Mouse (Mus musculus) limb, embryonic 11.5 days (tissue): ENCODE measurements around the gene Ppm1a. TPM values are rescaled to one million over a fixed set of nuclear protein-coding genes. Genes with fewer than 3 reads are reported as not detected.

Source experiments
- ATAC-seq: fragments of 200-750 bp; cut with Nextera tagmentation; 2 replicates; pipeline ENCODE4 v1.8.0; 2017; ENCODE audit warnings: low read depth; ENCODE audit not compliant: insufficient number of reproducible peaks, low FRiP score, low TSS enrichment
- DNase-seq: peaks from one replicate; pipeline ENCODE4 v3.0.0-alpha.2; 2015; ENCODE audit warnings: low spot score
- H3K27ac ChIP-seq: fragments of 300-500 bp; sonication (generic); replicated peaks from 2 replicates; pipeline ENCODE4 v1.5.1; 2014; ENCODE audit warnings: low read depth, mild to moderate bottlenecking, low read length
- H3K27me3 ChIP-seq: fragments of 300-500 bp; sonication (generic); 2 replicates; pipeline ENCODE4 v1.6.1; 2014; ENCODE audit warnings: mild to moderate bottlenecking, low read length, mixed read lengths; ENCODE audit not compliant: control insufficient read depth, insufficient read depth
- H3K36me3 ChIP-seq: fragments of 300-500 bp; sonication (generic); 2 replicates; pipeline ENCODE4 v1.6.1; 2014; ENCODE audit warnings: mild to moderate bottlenecking, low read length, moderate library complexity, mixed read lengths; ENCODE audit not compliant: control insufficient read depth, insufficient read depth
- H3K4me1 ChIP-seq: fragments of 300-500 bp; sonication (generic); 2 replicates; pipeline ENCODE4 v1.6.1; 2014; ENCODE audit warnings: low read length, mixed read lengths; ENCODE audit not compliant: control insufficient read depth, insufficient read depth
- H3K4me2 ChIP-seq: fragments of 300-500 bp; sonication (generic); 2 replicates; pipeline ENCODE4 v1.6.1; 2014; ENCODE audit warnings: low read depth, mild to moderate bottlenecking, moderate library complexity; ENCODE audit not compliant: severe bottlenecking
- H3K4me3 ChIP-seq: fragments of 300-500 bp; sonication (generic); 2 replicates; pipeline ENCODE4 v1.5.1; 2014; ENCODE audit warnings: low read depth, low read length
- H3K9ac ChIP-seq: fragments of 300-500 bp; sonication (generic); 2 replicates; pipeline ENCODE4 v1.6.1; 2014; ENCODE audit warnings: mild to moderate bottlenecking, low read length
- H3K9me3 ChIP-seq: fragments of 300-500 bp; sonication (generic); 2 replicates; pipeline ENCODE4 v1.6.1; 2016; ENCODE audit warnings: low read length; ENCODE audit not compliant: control insufficient read depth
- WGBS: fragments of 180-500 bp; shearing (Covaris S2); extraction: QIAGEN DNeasy Blood & Tissue Kit; methylation state at CpG from one replicate; pipeline ENCODE4 v1.1.7; 2014; 5-methylcytosine and 5-hydroxymethylcytosine counted together
- polyA plus RNA-seq: library from polyadenylated mRNA; unstranded; fragments of >200 nt; fragmentation: Nextera tagmentation; extraction: Ambion mirVana; gene quantifications from 2 replicates; pipeline ENCODE4 v1.2.1, GENCODE M21; 2014

Gene Ppm1a
- polyA plus RNA-seq, 1 experiment from 2014 or later: 69.1 TPM

DNA sequence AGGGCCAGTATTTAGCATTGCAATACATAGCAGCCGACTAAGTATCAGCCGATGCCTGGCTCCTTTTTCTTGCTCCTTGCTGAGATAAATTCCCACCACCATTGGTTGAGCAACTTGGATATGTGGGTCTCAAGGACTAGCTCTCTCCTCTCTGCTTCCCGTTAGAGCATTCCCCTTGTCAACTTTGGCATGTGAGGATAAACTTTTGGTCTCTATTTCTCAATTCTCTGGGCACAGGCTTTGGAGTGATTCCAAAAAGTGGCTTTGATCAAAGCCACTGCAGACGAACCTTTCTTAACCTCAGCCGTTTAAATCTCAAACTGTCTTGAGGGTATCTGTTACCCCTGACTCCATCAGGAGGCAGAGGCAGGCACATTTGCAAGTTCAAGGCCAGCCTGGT lies 29.6 kb upstream of the Ppm1a start:
- Histone ChIP-seq H3K27me3 (no peaks in the 10 kb centered on the region), H3K4me2 (no peak overlapping the region), H3K9ac (no peak overlapping the region), H3K36me3 (no peaks in the 10 kb centered on the region), H3K4me3 (no peak overlapping the region), H3K4me1 (no peaks in the 10 kb centered on the region), H3K27ac (no peak overlapping the region), H3K9me3 (no peaks in the 10 kb centered on the region)
- DNase-seq (no peak), ATAC-seq (no peak)
- 78% methylated on average over 5 of the region's 5 CpGs for WGBS

DNA sequence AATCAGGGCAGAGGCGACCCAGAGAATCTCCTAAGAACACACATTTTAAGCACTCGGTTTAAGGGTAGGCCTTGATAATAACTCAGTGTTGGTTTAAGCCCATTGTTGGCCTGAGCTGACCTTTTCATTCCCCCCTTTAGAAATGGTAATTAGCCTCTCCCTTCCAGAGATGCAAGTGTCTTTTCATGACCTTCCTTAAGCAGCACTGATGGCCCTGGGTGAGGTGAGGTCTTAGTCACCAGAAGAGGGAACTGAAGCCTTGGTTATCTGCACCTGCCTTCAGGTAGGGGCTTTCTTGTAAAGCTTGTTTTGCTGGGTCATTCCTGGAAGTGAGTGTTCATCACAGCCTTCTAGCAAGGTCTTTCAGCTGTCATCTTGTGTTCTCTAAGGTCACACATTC lies 23.1 kb upstream of the Ppm1a start:
- DNase-seq (no peak), ATAC-seq (no peak)
- H3K4me3 ChIP-seq: no peak overlapping the region
- no peaks in the 10 kb centered on the region for H3K27me3 ChIP-seq
- H3K9me3 ChIP-seq: no peaks in the 10 kb centered on the region
- no peak overlapping the region for H3K4me2 ChIP-seq
- WGBS: 63% methylated on average over 2 of the region's 2 CpGs
- no peak overlapping the region for H3K9ac ChIP-seq
- H3K36me3 ChIP-seq: no peaks in the 10 kb centered on the region
- H3K27ac ChIP-seq: no peak overlapping the region
- H3K4me1 ChIP-seq: no peaks in the 10 kb centered on the region

DNA sequence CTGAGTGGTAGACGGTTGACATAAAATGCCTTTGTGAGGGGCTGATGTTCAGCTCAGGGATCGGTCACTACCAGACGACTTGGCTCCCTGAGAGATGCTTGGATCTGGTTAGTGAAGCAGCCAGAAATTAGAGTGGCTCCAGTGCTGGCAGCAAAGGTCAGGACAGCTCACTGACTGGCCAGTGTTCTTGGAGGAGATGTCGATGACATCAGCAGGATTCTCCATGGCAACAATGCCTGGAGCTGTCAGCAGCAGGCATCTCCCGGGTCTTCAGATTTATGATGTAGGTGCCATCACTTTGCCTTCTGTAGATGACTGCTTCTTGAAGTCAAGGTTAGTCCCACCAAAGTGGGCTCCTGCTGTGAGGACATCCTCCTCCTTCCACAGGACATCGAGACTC lies 16.1 kb upstream of the Ppm1a start:
- H3K9me3 ChIP-seq: no peaks in the 10 kb centered on the region
- H3K27me3 ChIP-seq: no peaks in the 10 kb centered on the region
- DNase-seq: no peak
- H3K27ac ChIP-seq: no peak overlapping the region
- no peak overlapping the region for H3K9ac ChIP-seq
- no peaks in the 10 kb centered on the region for H3K36me3 ChIP-seq
- 77% methylated on average over 6 of the region's 6 CpGs for WGBS
- H3K4me2 ChIP-seq: no peak overlapping the region
- no peak for ATAC-seq
- H3K4me1 ChIP-seq: no peaks in the 10 kb centered on the region
- H3K4me3 ChIP-seq: no peak overlapping the region

DNA sequence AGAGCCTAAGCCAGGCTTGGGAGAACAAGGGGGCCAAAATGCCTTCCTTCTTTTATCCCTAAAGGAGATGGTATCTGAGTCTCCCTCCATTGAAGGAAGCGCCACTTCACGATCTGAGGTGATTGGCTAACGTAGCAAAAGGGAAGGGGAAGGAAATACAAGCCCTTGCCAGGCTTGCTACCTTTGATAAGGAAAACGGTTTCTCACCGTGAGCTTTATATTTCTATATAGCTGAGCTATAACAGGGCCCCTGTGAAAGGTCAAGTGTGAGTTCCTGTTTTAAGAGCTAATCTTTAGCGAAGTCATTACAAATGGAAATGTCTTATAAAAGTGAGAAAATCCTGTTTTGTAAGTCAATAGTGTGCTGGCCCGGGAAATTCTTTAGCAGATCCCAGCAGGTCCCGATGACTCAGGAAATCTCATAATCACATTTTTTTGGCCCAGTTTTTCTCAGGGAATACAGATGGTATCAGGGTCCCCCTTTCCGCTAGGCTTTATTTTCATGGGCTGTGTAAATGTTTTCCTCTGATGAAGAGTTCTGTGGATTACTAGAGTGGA lies 12.4 kb upstream of the Ppm1a start:
- ATAC-seq (no peak), DNase-seq (no peak)
- no peaks in the 10 kb centered on the region for H3K27me3 ChIP-seq
- no peaks in the 10 kb centered on the region for H3K36me3 ChIP-seq
- no peak overlapping the region for H3K27ac ChIP-seq
- no peak overlapping the region for H3K4me3 ChIP-seq
- H3K9ac ChIP-seq: 0 out of 2 replicates have a peak overlapping the region, but pooled peaks have one; percentile 4
- no peaks in the 10 kb centered on the region for H3K9me3 ChIP-seq
- H3K4me2 ChIP-seq: no peak overlapping the region
- WGBS: 47% methylated on average over 9 of the region's 9 CpGs
- no peaks in the 10 kb centered on the region for H3K4me1 ChIP-seq

DNA sequence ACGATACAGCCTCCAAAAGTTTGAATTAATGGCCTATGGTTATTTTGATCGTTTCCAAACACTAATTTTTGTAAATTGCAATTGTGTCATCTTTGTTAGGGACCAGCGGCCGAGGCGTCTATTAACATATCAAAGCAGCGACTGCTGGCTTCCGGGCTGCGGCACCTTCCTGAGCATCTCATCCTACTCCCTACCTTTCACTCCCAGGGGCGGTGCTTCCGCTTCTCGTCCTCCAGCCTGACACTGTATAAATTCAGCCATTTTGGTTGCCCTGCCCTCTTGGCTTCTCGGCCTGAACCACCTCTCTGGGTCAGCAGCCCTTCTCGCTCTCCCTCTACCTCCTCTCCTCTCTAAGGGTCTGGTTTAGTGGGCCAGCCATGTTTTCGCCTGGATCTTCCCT lies 11.8 kb upstream of the Ppm1a start:
- H3K4me1 ChIP-seq: no peaks in the 10 kb centered on the region

DNA sequence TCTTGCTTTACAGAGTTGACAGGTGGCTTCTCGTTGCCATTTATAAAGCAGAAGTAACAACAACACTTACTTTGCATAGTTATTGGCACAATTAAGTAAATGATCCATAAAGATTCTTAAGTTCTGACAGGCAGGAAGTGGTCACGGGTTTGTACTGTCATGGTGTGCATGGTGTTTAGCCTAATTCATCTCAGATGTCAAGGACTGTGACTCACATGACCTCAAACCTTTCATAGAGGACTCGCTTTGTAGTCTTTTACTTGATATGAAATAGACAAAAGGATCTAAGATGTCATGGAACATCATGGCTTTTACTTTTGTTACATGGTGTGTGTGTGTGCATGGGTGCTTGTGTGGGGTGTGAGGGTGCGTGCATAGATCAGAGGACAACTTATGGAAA lies 8.9 kb upstream of the Ppm1a start:
- no peak for ATAC-seq
- H3K27ac ChIP-seq: no peak overlapping the region
- no peaks in the 10 kb centered on the region for H3K9me3 ChIP-seq
- no peak overlapping the region for H3K4me2 ChIP-seq
- H3K36me3 ChIP-seq: no peaks in the 10 kb centered on the region
- H3K9ac ChIP-seq: no peak overlapping the region
- H3K4me1 ChIP-seq: no peaks in the 10 kb centered on the region
- 67% methylated on average over 4 of the region's 4 CpGs for WGBS
- DNase-seq: no peak
- H3K27me3 ChIP-seq: no peaks in the 10 kb centered on the region
- no peak overlapping the region for H3K4me3 ChIP-seq

More for the DNA sequence above, 11.8 kb upstream of the Ppm1a start:
- Histone ChIP-seq H3K36me3 (no peaks in the 10 kb centered on the region), H3K27me3 (no peaks in the 10 kb centered on the region), H3K4me2 (no peak overlapping the region), H3K27ac (no peak overlapping the region), H3K9ac (no peak overlapping the region), H3K9me3 (no peaks in the 10 kb centered on the region), H3K4me3 (no peak overlapping the region)
- 61% methylated on average over 14 of the region's 14 CpGs for WGBS
- no peak for ATAC-seq
- no peak for DNase-seq

DNA sequence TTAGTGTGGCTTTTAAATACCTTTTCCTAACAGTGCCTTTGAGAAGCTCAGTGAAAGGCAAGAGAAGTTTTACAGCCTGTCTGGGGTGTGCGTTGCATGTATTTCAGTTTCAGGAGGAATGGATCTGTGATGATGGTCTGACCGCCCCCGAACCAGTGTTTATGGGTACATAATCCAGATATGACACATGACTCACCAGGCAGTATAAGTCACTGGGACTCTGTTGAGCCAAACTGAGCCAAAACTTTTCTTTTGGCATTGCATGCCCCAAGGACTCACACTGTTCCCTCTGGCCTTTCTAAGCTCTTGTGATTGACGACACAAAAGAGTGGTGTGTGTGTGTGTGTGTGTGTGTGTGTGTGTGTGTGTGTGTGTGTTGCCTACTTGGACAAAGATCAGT lies 8.4 kb upstream of the Ppm1a start:
- no peaks in the 10 kb centered on the region for H3K27me3 ChIP-seq
- H3K27ac ChIP-seq: no peak overlapping the region
- H3K9me3 ChIP-seq: no peaks in the 10 kb centered on the region
- H3K36me3 ChIP-seq: no peaks in the 10 kb centered on the region
- WGBS: 89% methylated on average over 4 of the region's 4 CpGs
- no peak overlapping the region for H3K4me2 ChIP-seq
- no peak overlapping the region for H3K9ac ChIP-seq
- H3K4me1 ChIP-seq: no peaks in the 10 kb centered on the region
- ATAC-seq (no peak), DNase-seq (no peak)
- no peak overlapping the region for H3K4me3 ChIP-seq

DNA sequence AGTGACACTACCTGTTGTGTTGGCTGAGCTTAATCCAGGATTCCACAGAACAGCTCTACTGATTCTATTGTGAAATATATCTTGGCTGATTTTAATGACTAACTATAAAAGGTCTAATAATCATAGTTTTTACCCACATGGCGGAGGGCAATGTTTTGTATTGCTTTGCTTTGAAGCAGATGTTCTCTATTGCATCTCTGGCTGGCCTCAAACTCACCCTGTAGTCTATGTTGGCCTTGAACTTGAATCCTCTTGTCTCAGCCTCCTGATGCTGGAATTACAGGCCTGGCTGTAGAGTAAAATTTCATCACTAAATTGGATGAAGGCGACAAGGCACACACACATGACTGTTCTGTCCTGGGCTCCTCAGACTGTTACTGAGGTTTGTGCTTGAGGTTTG lies 7.8 kb upstream of the Ppm1a start:
- Histone ChIP-seq H3K9ac (no peak overlapping the region), H3K27ac (no peak overlapping the region), H3K27me3 (no peaks in the 10 kb centered on the region), H3K36me3 (no peaks in the 10 kb centered on the region), H3K4me3 (no peak overlapping the region), H3K4me2 (no peak overlapping the region), H3K9me3 (no peaks in the 10 kb centered on the region), H3K4me1 (no peaks in the 10 kb centered on the region)
- ATAC-seq: no peak
- no peak for DNase-seq
- 88% methylated on average over 2 of the region's 2 CpGs for WGBS

DNA sequence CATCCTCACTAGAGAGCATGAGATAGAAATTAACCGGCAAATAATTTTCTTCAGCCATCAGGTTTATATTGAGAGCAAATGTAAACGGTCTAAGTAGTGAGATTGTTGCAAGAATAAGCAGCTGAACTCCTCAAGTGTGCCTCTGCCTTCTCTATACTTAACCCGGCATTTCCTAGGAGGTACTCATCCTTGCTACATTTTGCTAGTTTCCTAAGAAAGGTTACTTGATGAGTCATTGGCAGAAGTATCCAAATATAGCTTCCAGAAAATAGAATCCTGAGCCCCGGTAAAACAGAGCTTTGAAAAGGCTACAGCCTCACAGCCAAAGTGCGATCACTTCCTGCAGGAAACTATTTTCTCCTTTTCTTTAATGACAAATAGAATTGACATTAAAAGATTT lies 7.2 kb upstream of the Ppm1a start:
- WGBS: 87% methylated on average over 5 of the region's 5 CpGs
- Histone ChIP-seq H3K9ac (no peak overlapping the region), H3K9me3 (no peaks in the 10 kb centered on the region), H3K4me1 (no peaks in the 10 kb centered on the region), H3K36me3 (no peaks in the 10 kb centered on the region), H3K27me3 (no peaks in the 10 kb centered on the region), H3K4me2 (no peak overlapping the region), H3K4me3 (no peak overlapping the region), H3K27ac (no peak overlapping the region)
- ATAC-seq (no peak), DNase-seq (no peak)
